Mouse (Mus musculus): ENCODE data around the gene Tmem161b.
"Not testable (repeated sequence)": the region's sequence is repeated elsewhere in the genome, so short reads cannot be mapped to it uniquely, and the experiment has no call there.

Gene Tmem161b

GRCm38 (mm10) chr13:84221820-84222681 is at the start of gene Tmem161b:
Gene Tmem161b (plus strand): TSS chr13:84222296.
- DNase-seq, result peak; percentile 77 to 85

GRCm38 (mm10) chr13:84185835-84186234 is 36.3 kb upstream of the Tmem161b start:
- DNase-seq, result not testable (repeated sequence)

DNA sequence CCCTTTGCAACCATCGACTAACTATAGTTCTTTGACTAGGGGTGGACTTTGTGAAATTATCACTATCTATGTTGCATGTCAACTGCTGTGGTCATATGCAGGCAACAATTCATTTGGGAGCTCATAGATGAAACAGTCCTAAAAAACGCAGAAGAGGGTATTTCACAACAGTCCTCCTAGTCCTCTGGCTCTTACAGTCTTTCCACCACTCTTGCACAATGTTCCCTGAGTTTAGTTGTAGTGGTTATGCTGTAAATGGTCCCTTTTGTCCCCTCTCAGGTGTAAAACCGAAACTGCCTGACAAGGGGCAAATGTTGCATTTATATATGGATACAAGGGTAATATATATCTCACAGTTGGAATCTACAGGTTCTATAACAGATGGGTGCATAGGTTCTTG is 29.4 kb upstream of the Tmem161b start:
- DNase-seq, result no peak

- DNase-seq, result no peak
These were observed 541 bp downstream of the Tmem161b start for GRCm38 (mm10) chr13:84222682-84222992.

DNA sequence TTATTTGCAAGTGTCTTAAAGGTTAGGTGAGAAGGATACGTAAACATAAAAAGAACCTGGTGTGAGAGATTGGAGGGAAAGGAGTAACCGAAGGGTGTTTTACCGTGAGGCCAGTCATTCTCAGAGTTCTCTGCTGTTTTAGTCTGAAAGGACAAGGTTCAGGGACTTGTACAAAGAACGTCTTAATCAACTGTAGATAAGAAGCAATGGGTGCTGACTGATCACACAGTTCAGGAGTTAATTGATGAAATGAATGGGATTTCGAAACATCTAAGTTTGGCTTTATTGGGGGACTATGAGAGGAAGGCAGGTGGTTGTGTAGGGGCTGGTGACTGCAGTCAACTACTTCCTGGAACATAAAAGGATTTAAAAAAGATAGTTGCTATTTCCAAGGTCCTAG is 922 bp downstream of the Tmem161b start:
- no peak for DNase-seq

DNA sequence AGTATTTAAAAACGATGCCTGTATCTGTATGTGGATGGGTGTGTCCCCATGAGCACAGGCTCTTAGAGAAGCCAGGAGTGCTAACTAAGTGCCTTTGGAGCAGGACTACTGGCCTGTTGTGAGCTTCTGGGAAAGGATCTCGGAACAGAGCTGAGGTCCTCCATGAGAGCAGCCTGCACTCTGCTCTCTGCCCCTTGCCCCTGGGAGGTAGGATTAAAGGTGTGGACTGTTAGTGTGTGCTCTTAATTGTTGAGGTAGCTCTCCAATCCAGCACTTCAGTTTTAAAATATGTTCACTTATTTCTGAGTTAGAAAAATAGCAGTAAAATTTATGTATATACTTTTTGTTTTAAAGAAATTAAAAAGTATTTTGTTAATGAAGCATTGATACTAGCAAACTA is 11.9 kb downstream of the Tmem161b start:
- no peak for DNase-seq

- no peak for DNase-seq
These were observed 14.7 kb downstream of the Tmem161b start for GRCm38 (mm10) chr13:84236768-84237167.

DNA sequence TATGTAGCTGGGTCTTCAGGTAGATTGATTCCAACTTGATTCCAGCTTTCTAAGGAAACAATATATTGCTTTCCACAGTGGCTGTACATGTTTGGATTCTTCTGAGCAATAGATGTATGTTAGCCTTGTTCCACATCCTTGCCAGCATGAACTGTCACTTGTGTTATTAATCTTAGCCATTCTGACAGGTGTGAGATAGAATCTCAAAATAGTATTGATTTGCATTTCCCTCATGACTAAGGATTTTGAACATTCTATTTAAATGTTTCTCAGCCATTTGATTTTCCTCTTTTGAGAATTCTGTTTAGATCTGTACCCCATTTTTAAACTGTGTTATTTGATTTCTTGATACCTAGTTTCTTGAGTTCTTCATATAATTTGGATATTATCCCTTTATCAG is 16.1 kb downstream of the Tmem161b start:
- DNase-seq, result no peak

GRCm38 (mm10) chr13:84248065-84248464 is 26.0 kb downstream of the Tmem161b start:
- no peak for DNase-seq

DNA sequence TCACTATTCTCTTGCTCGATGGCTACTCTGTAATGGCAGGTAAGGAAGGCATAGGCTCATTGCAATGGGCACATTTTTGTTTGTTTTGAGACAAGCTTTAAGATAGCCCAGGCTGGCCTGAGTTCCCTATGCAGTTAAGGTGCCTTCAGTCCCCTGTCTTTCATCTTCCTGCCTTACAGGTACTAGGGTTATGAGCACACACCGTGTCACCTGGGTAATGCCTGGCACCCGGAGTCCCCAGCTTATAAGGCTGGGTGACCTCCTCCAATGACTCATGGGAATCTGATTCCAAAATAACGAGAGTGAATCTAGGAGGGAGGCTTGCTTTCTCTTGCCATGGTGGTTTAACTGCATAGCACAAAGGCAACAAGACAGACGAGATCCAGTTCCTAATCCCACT is 29.2 kb downstream of the Tmem161b start:
- no peak for DNase-seq

- no peak for DNase-seq
These were observed 33.0 kb downstream of the Tmem161b start for GRCm38 (mm10) chr13:84255047-84255446.

- DNase-seq, result not testable (repeated sequence)
These were observed 42.3 kb downstream of the Tmem161b start for GRCm38 (mm10) chr13:84264418-84264817.

- no peak for DNase-seq
These were observed 54.1 kb downstream of the Tmem161b start for GRCm38 (mm10) chr13:84276246-84276645.

DNA sequence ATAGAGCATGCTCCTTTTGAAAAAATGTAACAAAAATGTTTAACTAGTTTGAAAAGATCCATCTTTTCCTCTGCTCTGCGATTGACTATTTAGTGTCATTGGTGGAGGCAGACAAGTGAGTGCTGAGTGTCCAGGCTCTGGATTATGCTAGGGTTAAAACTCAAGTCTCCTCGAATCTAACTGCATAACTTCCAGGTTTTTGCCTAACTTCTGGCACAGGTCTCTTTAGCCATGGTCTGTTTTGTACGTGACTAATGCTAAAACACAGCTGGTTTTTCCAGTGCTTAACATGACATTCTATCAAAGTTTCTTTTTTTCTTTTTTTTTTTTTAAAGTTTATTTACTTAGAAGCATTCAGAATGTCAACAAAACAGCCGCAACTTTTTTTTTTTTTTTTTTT is 58.3 kb downstream of the Tmem161b start:
- no peak for DNase-seq

DNA sequence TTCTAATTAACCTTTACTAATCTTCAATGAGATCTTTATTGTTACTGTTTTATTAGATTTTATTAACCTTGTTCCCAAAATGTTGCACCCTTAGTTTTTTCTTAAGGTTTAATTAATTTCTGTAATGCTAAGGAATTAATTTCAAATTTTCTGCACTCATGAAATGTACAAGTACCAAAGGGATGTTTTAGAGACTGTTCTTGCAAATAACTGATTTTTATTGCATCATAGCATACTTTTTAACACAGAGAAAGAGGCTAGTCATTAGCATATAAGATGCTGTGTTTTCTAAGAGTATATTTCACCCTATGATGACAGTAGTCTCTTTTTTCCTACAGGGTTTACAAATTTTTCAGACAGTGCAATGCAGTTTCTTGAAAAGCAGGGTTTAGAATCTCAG is 60.9 kb downstream of the Tmem161b start:
- DNase-seq, result no peak

DNA sequence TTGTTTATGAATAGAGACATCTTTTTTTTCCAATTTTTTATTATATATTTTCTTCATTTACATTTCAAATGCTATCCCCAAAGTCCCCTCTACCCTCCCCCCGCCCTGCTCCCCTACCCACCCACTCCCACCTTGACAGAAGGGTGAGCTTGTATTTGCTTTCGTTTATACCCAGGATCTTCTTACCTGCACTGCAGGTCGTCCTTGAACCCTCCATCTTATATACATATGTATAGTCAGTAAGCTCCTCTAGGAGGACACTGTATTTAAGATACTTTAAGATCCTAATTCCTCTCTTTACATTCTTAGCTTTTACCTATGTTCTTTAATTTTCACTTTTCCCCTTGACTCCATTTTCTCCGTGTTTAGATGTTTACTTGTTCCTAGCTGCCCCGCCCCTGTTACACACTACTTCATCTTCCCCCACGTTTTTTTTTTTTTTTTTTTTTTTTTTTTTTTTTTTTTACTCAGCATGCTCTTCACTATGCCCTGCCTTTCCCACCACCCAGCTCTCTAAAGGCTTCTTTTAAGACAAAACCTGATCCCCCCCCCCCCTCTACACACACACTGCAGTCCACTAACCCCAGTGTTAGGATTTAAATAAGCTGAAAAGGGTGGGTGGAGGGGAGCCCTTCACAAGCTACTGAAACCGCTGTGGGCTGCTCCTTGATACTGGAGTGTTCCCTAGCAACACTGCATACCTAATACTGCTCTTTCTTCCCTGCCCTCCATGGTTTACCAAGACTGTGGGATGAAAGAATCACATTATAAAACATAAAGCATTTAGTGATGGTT is 62.9 kb downstream of the Tmem161b start:
- DNase-seq, result no peak

GRCm38 (mm10) chr13:84285559-84285945 is 63.5 kb downstream of the Tmem161b start:
- no peak for DNase-seq

GRCm38 (mm10) chr13:84299445-84300053 is 77.5 kb downstream of the Tmem161b start:
- no peak for DNase-seq

- no peak for DNase-seq
These were observed 121.2 kb downstream of the Tmem161b start for GRCm38 (mm10) chr13:84343272-84343671.

DNA sequence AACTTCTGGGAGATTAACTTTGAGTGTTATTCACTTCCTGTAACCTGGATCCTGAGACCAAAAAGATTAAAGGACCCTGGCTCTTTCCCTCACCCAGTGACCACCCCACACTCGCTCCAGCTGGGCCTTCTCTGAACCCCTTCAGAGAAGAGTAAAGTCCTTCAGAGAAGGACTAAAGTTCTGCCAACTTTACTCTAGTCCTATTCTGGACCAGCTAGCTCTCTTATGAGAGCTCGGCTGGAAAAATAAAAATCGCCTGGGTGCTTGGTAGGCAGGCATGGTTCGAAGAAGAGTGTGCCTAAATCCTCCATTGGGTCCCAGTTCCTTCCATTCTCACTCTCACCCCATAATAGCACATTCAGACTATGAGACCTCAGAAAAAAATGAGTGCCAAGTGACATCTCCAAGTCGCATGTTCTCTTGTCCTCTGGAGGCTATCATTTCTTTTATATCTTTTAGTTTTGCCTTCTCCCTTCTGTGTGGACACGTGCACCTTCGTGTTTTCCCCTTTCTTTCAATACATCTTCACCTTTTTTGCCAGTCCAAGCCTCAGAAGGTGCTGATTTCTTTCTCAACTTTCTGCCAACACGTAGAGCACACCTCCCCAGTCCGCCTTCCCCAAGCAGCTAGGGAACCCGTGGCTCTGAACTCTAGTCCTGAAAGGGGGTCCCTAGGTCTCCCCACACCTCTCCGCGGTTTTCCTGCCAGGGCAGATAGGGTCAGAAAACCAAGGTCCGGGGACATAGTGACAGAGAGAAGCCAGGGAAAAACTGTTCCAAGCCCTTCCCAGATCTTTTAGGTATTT is 121.8 kb downstream of the Tmem161b start:
- DNase-seq, result no peak

- DNase-seq, result no peak
These were observed 122.6 kb downstream of the Tmem161b start for GRCm38 (mm10) chr13:84344711-84345110.

GRCm38 (mm10) chr13:84345114-84345513 is 123.0 kb downstream of the Tmem161b start:
- no peak for DNase-seq

All from spleen, adult 18-20 months (tissue).